Mouse (Mus musculus): ENCODE measurements around the gene Samd4. TPM values are rescaled to one million over a fixed set of nuclear protein-coding genes. Genes with fewer than 3 reads are reported as not detected.

Samd4 gene
- polyA plus RNA-seq, 1 experiment from 2014 or later: 17.6 TPM

DNA sequence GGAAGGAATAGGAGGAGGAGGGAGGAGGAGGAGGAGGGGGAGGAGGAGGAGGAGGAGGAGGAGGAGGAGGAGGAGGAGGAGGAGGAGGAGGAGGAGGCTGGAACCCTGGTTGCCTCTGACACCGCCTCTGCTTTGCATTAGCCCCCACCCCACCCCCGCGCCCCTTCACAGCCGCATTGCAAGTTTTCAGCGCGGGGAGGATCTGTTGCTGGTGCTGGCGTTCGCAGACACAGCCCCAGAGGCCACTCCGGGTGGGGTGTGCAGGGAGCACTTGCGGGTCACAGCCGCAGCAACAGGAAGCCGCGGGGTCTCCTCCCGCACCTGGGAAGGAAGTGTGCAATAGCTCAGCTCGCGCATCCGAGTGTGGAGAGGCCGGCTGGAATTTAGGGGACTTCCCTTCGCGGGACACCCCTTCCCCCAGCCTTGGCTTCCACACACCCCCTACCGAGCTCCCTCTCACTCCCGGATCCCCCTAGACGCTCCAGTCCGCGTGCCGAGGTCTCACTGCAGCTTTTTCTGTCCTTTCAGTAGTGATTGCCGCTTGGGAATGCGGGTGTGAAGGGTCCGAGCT is 1.3 kb downstream of the Samd4 start:
- under 1% methylated on average over 28 of the region's 29 CpGs for WGBS

GRCm38 (mm10) chr14:46884701-46885428 is 2.2 kb downstream of the Samd4 start:
- Histone ChIP-seq H3K4me1 (replicated peaks) (peaks cover 44% of the 10 kb centered on the region), H3K9ac (peak overlapping the region; percentile 77), H3K4me2 (peak overlapping the region; percentile 92), H3K27ac (peak overlapping the region; percentile 98), H3K4me3 (peak overlapping the region; percentile 80), H3K36me3 (no peaks in the 10 kb centered on the region; the same call in 1 of the 2 replicates), H3K27me3 (no peaks in the 10 kb centered on the region), H3K9me3 (replicated peaks) (no peaks in the 10 kb centered on the region)
- 1% methylated on average over 45 of the region's 52 CpGs for WGBS
- peak; percentile 24 for ATAC-seq (replicated peaks; ENCODE audit: insufficient number of reproducible peaks, insufficient read depth, low FRiP score, low read depth)

More for the DNA sequence above, 1.3 kb downstream of the Samd4 start:
- Histone ChIP-seq H3K27ac (peak overlapping the region; percentile 98), H3K4me3 (peak overlapping the region; percentile 80), H3K4me2 (peak overlapping the region; percentile 92), H3K9me3 (replicated peaks) (no peaks in the 10 kb centered on the region), H3K36me3 (no peaks in the 10 kb centered on the region; the same call in 1 of the 2 replicates), H3K9ac (peak overlapping the region; percentile 77), H3K27me3 (no peaks in the 10 kb centered on the region), H3K4me1 (replicated peaks) (peaks cover 36% of the 10 kb centered on the region)
- no peak; the same call in 1 of the 2 replicates for ATAC-seq (replicated peaks; ENCODE audit: insufficient number of reproducible peaks, insufficient read depth, low FRiP score, low read depth)

DNA sequence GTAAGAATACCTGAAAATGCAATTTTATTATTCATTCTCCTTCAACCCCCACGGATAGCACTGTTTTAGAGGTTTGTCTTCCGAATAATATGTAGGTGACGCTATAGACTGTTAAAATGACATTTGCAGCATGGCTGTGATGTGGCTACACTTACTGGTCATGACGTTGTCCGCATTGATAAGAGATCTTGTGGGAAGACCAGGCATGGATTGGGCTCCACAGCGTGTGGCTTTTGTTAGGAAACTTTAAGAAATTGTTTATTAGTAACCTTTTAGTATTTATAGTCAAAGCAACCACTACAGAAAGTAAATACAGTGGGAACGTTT is 2.7 kb downstream of the Samd4 start:
- Histone ChIP-seq H3K36me3 (no peaks in the 10 kb centered on the region; the same call in 1 of the 2 replicates), H3K4me3 (peak overlapping the region; percentile 80), H3K4me1 (replicated peaks) (peaks cover 47% of the 10 kb centered on the region), H3K9ac (peak overlapping the region; percentile 77), H3K4me2 (peak overlapping the region; percentile 92), H3K9me3 (replicated peaks) (no peaks in the 10 kb centered on the region), H3K27ac (peak overlapping the region; percentile 98), H3K27me3 (no peaks in the 10 kb centered on the region)
- 2% methylated on average over 7 of the region's 7 CpGs for WGBS
- no peak for ATAC-seq (replicated peaks; ENCODE audit: insufficient number of reproducible peaks, insufficient read depth, low FRiP score, low read depth)

GRCm38 (mm10) chr14:46885891-46886301 is 3.2 kb downstream of the Samd4 start:
- H3K27ac ChIP-seq: peak overlapping the region; percentile 98
- WGBS: 6% methylated on average over 5 of the region's 5 CpGs
- ATAC-seq (replicated peaks; ENCODE audit: insufficient number of reproducible peaks, insufficient read depth, low FRiP score, low read depth): peak; percentile 9; the same call in 1 of the 2 replicates
- peak overlapping the region; percentile 92 for H3K4me2 ChIP-seq
- H3K27me3 ChIP-seq: no peaks in the 10 kb centered on the region
- H3K4me3 ChIP-seq: peak overlapping the region; percentile 80
- no peaks in the 10 kb centered on the region for H3K9me3 ChIP-seq (replicated peaks)
- H3K9ac ChIP-seq: peak overlapping the region; percentile 77
- H3K4me1 ChIP-seq (replicated peaks): peaks cover 47% of the 10 kb centered on the region
- H3K36me3 ChIP-seq: no peaks in the 10 kb centered on the region; the same call in 1 of the 2 replicates

DNA sequence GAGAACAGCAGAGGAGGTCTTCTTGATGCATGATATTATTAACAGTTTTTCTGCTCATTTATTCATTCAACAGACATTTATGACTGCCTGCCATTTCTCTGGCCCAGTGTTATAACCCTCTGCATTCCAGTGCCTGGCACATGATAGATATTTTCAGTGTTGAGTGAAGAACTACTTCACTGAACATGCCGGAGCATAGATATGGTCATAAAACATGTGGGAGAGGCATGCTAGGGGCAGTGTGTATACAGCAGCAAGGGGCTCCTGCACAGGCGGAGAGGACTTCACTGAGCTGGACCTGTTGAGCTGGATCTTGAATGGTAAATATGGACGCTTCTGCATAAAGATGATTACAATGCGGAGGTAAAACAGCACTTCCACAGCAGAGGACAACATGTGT is 6.4 kb downstream of the Samd4 start:
- no peaks in the 10 kb centered on the region; the same call in 1 of the 2 replicates for H3K36me3 ChIP-seq
- no peaks in the 10 kb centered on the region for H3K9me3 ChIP-seq (replicated peaks)
- H3K4me2 ChIP-seq: peak overlapping the region; percentile 31
- H3K27me3 ChIP-seq: no peaks in the 10 kb centered on the region
- WGBS: 60% methylated on average over 4 of the region's 4 CpGs
- H3K9ac ChIP-seq: no peak overlapping the region
- peaks cover 51% of the 10 kb centered on the region for H3K4me1 ChIP-seq (replicated peaks)
- H3K4me3 ChIP-seq: no peak overlapping the region
- H3K27ac ChIP-seq: peak overlapping the region; percentile 71
- ATAC-seq (replicated peaks; ENCODE audit: insufficient number of reproducible peaks, insufficient read depth, low FRiP score, low read depth): no peak

DNA sequence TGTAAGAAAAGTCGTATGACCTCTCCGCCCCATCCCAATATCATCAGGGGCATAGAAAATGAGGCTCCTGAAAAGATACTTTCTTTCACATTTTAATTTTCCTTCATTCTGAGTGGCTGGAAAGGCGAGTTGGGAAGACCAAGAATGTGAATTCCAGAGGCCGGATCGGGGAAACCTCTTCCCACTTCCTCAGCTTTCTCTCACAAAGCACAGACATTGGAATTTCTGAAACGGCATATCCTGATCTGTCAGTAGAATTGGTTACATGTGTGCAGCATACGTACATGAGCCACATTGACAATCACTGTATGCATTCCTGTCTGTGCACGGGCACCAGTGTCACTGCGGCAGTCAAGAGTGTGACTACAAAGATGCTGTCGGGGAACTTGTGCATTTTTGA is 11.3 kb downstream of the Samd4 start:
- Histone ChIP-seq H3K27me3 (no peaks in the 10 kb centered on the region), H3K4me3 (no peak overlapping the region), H3K4me1 (replicated peaks) (peaks cover 39% of the 10 kb centered on the region), H3K9ac (no peak overlapping the region), H3K27ac (peak overlapping the region; percentile 16; the same call in 1 of the 2 replicates), H3K36me3 (no peaks in the 10 kb centered on the region), H3K4me2 (no peak overlapping the region), H3K9me3 (replicated peaks) (no peaks in the 10 kb centered on the region)
- no peak for ATAC-seq (replicated peaks; ENCODE audit: insufficient number of reproducible peaks, insufficient read depth, low FRiP score, low read depth)
- WGBS: 72% methylated on average over 10 of the region's 10 CpGs

DNA sequence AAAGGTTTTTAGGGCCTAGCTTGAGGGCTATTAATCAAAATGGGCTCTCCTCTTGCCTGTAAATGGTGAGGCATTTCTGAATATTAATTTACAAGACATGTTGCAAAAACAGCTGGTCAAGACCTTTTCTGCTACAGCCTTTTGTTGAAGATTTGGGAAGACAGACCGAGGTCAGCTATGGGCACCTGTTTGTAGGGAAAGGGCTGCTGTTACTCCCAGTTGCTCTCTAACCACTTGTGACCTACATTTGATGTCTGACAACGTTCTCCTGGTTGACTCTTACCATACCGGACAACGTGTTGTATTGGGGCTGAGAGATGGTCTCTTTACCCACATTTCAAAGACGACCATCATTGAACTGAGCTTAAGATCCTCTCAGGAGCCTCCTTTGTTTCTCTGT is 15.3 kb downstream of the Samd4 start:
- H3K4me2 ChIP-seq: no peak overlapping the region
- H3K36me3 ChIP-seq: no peaks in the 10 kb centered on the region
- no peak overlapping the region for H3K4me3 ChIP-seq
- no peak for ATAC-seq (replicated peaks; ENCODE audit: insufficient number of reproducible peaks, insufficient read depth, low FRiP score, low read depth)
- H3K27me3 ChIP-seq: no peaks in the 10 kb centered on the region
- H3K27ac ChIP-seq: no peak overlapping the region
- WGBS: 81% methylated on average over 5 of the region's 5 CpGs
- H3K9ac ChIP-seq: no peak overlapping the region
- H3K4me1 ChIP-seq (replicated peaks): peaks cover 43% of the 10 kb centered on the region
- H3K9me3 ChIP-seq (replicated peaks): no peaks in the 10 kb centered on the region

GRCm38 (mm10) chr14:46898626-46899025 is 16.0 kb downstream of the Samd4 start:
- Histone ChIP-seq H3K9ac (no peak overlapping the region), H3K4me2 (no peak overlapping the region), H3K4me1 (replicated peaks) (peaks cover 38% of the 10 kb centered on the region), H3K9me3 (replicated peaks) (no peaks in the 10 kb centered on the region), H3K27ac (no peak overlapping the region), H3K27me3 (no peaks in the 10 kb centered on the region), H3K36me3 (no peaks in the 10 kb centered on the region), H3K4me3 (no peak overlapping the region)
- 54% methylated on average over 3 of the region's 3 CpGs for WGBS
- ATAC-seq (replicated peaks; ENCODE audit: insufficient number of reproducible peaks, insufficient read depth, low FRiP score, low read depth): no peak

GRCm38 (mm10) chr14:46902498-46903087 is 19.9 kb downstream of the Samd4 start:
- no peaks in the 10 kb centered on the region for H3K36me3 ChIP-seq
- H3K27ac ChIP-seq: peak overlapping the region; percentile 70
- WGBS: 31% methylated on average over 9 of the region's 9 CpGs
- 0 out of 2 replicates have a peak, but pooled peaks have one; percentile 62 for ATAC-seq (replicated peaks; ENCODE audit: insufficient number of reproducible peaks, insufficient read depth, low FRiP score, low read depth)
- no peak overlapping the region for H3K9ac ChIP-seq
- H3K27me3 ChIP-seq: no peaks in the 10 kb centered on the region
- H3K4me3 ChIP-seq: no peak overlapping the region
- peak overlapping the region; percentile 39 for H3K4me2 ChIP-seq
- no peaks in the 10 kb centered on the region for H3K9me3 ChIP-seq (replicated peaks)
- H3K4me1 ChIP-seq (replicated peaks): peaks cover 27% of the 10 kb centered on the region

DNA sequence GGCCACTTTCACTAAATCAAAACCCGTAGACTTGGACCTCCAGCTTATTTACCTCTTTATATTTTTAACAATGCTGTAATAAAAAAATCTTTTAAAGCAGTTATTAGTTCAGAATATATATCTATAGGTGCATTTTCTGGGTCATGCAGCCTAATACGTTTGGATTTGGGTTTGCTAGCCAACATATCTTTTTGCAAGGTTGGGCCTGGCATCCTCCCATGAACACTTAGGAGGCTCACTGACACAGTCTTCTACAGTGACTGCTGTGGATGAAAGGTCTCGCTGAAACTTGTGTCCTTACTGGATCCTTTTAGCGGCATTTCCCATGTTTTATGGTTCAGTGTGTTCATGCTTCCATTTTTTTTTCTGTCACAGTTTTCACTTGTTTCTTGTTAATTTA is 21.6 kb downstream of the Samd4 start:
- 80% methylated on average over 4 of the region's 4 CpGs for WGBS
- no peak overlapping the region for H3K27ac ChIP-seq

GRCm38 (mm10) chr14:46908858-46909257 is 26.2 kb downstream of the Samd4 start:
- no peak overlapping the region for H3K27ac ChIP-seq
- H3K9me3 ChIP-seq (replicated peaks): no peaks in the 10 kb centered on the region
- no peaks in the 10 kb centered on the region for H3K27me3 ChIP-seq
- no peak overlapping the region for H3K9ac ChIP-seq
- H3K4me1 ChIP-seq (replicated peaks): peaks cover 8% of the 10 kb centered on the region
- H3K4me3 ChIP-seq: no peak overlapping the region
- H3K4me2 ChIP-seq: no peak overlapping the region
- peaks cover 3% of the 10 kb centered on the region; the same call in 1 of the 2 replicates for H3K36me3 ChIP-seq
- ATAC-seq (replicated peaks; ENCODE audit: insufficient number of reproducible peaks, insufficient read depth, low FRiP score, low read depth): no peak; the same call in 1 of the 2 replicates
- WGBS: 79% methylated on average over 8 of the region's 8 CpGs

More for the DNA sequence above, 21.6 kb downstream of the Samd4 start:
- H3K4me2 ChIP-seq: no peak overlapping the region
- H3K36me3 ChIP-seq: no peaks in the 10 kb centered on the region
- H3K4me1 ChIP-seq (replicated peaks): peaks cover 29% of the 10 kb centered on the region
- H3K9ac ChIP-seq: no peak overlapping the region
- no peak overlapping the region for H3K4me3 ChIP-seq
- no peaks in the 10 kb centered on the region for H3K27me3 ChIP-seq
- H3K9me3 ChIP-seq (replicated peaks): no peaks in the 10 kb centered on the region
- no peak for ATAC-seq (replicated peaks; ENCODE audit: insufficient number of reproducible peaks, insufficient read depth, low FRiP score, low read depth)

All from heart, embryonic 15.5 days (tissue).